Mouse (Mus musculus) limb, embryonic 14.5 days (tissue): ENCODE measurements around the gene Slc5a2. TPM values are rescaled to one million over a fixed set of nuclear protein-coding genes. Genes with fewer than 3 reads are reported as not detected.
A peak's percentile ranks its signal among the peaks of the same experiment; 100 is the strongest.

Experiments used
- ATAC-seq: fragments of 200-750 bp; cut with Nextera tagmentation; 2 replicates; pipeline ENCODE4 v1.8.0; 2017; ENCODE audit warnings: low read depth, moderate number of reproducible peaks, moderate TSS enrichment; ENCODE audit not compliant: low FRiP score
- DNase-seq: peaks from one replicate; pipeline ENCODE4 v3.0.0-alpha.2; 2015; ENCODE audit warnings: low spot score
- H3K27ac ChIP-seq: fragments of 300-500 bp; sonication (generic); replicated peaks from 2 replicates; pipeline ENCODE4 v1.5.1; 2014; ENCODE audit warnings: low read depth, mild to moderate bottlenecking, low read length, moderate library complexity, mixed read lengths
- H3K27me3 ChIP-seq: fragments of 300-500 bp; sonication (generic); 2 replicates; pipeline ENCODE4 v1.6.1; 2014; ENCODE audit warnings: low read length, mixed read lengths; ENCODE audit not compliant: control insufficient read depth, insufficient read depth
- H3K36me3 ChIP-seq: fragments of 300-500 bp; sonication (generic); 2 replicates; pipeline ENCODE4 v1.6.1; 2014; ENCODE audit warnings: mild to moderate bottlenecking, low read length, moderate library complexity, mixed read lengths; ENCODE audit not compliant: control insufficient read depth, insufficient read depth
- H3K4me1 ChIP-seq: fragments of 300-500 bp; sonication (generic); 2 replicates; pipeline ENCODE4 v1.6.1; 2014; ENCODE audit warnings: antibody characterized with exemption, low read length, mixed read lengths; ENCODE audit not compliant: control insufficient read depth, insufficient read depth
- H3K4me2 ChIP-seq: fragments of 300-500 bp; sonication (generic); replicated peaks from 2 replicates; pipeline ENCODE4 v1.6.1; 2014; ENCODE audit warnings: low read depth, mild to moderate bottlenecking, low read length, moderate library complexity; ENCODE audit not compliant: severe bottlenecking
- H3K4me3 ChIP-seq: fragments of 300-500 bp; sonication (generic); replicated peaks from 2 replicates; pipeline ENCODE4 v1.5.1; 2014; ENCODE audit warnings: low read length
- H3K9ac ChIP-seq: fragments of 300-500 bp; sonication (generic); 2 replicates; pipeline ENCODE4 v1.6.1; 2014; ENCODE audit warnings: mild to moderate bottlenecking, low read depth, low read length, moderate library complexity; ENCODE audit not compliant: severe bottlenecking
- H3K9me3 ChIP-seq: fragments of 300-500 bp; sonication (generic); 2 replicates; pipeline ENCODE4 v1.6.1; 2016; ENCODE audit warnings: low read length; ENCODE audit not compliant: control insufficient read depth
- POLR2A ChIP-seq: fragments of 200-500 bp; IDR thresholded peaks from 2 replicates; pipeline ENCODE4 v1.8.0; 2012; ENCODE audit warnings: inconsistent platforms, mild to moderate bottlenecking, moderate library complexity, borderline replicate concordance; ENCODE audit not compliant: insufficient read depth, insufficient read length; ENCODE audit errors: extremely low read depth
- WGBS: fragments of 180-500 bp; shearing (Covaris S2); extraction: QIAGEN DNeasy Blood & Tissue Kit; methylation state at CpG from one replicate; pipeline ENCODE4 v1.1.7; 2014; 5-methylcytosine and 5-hydroxymethylcytosine counted together
- polyA plus RNA-seq, 2 experiments: library from polyadenylated mRNA; depleted of rRNA in 1 of 2; stranded (reverse) in 1 of 2; unstranded in 1 of 2; fragments of >200 nt; fragmentation: Nextera tagmentation in 1 of 2; extraction: Ambion mirVana in 1 of 2; gene quantifications; 2 replicates each; pipeline versions ENCODE4 v1.2.1 to v1.2.3; 2012 to 2014

Slc5a2 gene
- polyA plus RNA-seq, 2 experiments = 0.04 TPM; not detected in 1

GRCm38 (mm10) chr7:128251946-128252345 is 13.5 kb upstream of the Slc5a2 start:
- Histone ChIP-seq H3K27ac (no peak overlapping the region), H3K9me3 (no peaks in the 10 kb centered on the region), H3K4me2 (peak overlapping the region; percentile 45), H3K27me3 (no peaks in the 10 kb centered on the region), H3K36me3 (peaks cover 27% of the 10 kb centered on the region), H3K9ac (peak overlapping the region; percentile 13; the same call in 1 of the 2 replicates), H3K4me3 (0 out of 2 replicates have a peak overlapping the region, but pooled peaks have one; percentile 15), H3K4me1 (peaks cover 18% of the 10 kb centered on the region)
- ATAC-seq = no peak
- 50% methylated on average over 12 of the region's 12 CpGs for WGBS
- no peak for TF ChIP-seq POLR2A
- DNase-seq = no peak

- H3K36me3 ChIP-seq = peaks cover 27% of the 10 kb centered on the region
- peak; percentile 40 for DNase-seq
- H3K9me3 ChIP-seq = no peaks in the 10 kb centered on the region
- H3K27ac ChIP-seq = no peak overlapping the region
- peaks cover 17% of the 10 kb centered on the region for H3K4me1 ChIP-seq
- H3K4me3 ChIP-seq = peak overlapping the region; percentile 15; the same call in 1 of the 2 replicates
- H3K9ac ChIP-seq = peak overlapping the region; percentile 43; the same call in 1 of the 2 replicates
- H3K27me3 ChIP-seq = no peaks in the 10 kb centered on the region
- peak overlapping the region; percentile 45 for H3K4me2 ChIP-seq
- peak; percentile 34; the same call in 1 of the 2 replicates for ATAC-seq
- no peak for TF ChIP-seq POLR2A
- WGBS = 5% methylated on average over 24 of the region's 24 CpGs
These were observed 12.8 kb upstream of the Slc5a2 start for GRCm38 (mm10) chr7:128252609-128253008.

- DNase-seq = no peak
- H3K4me3 ChIP-seq = no peak overlapping the region
- peaks cover 17% of the 10 kb centered on the region for H3K36me3 ChIP-seq
- ATAC-seq = no peak
- no peak overlapping the region for H3K4me2 ChIP-seq
- WGBS = 63% methylated on average over 2 of the region's 2 CpGs
- H3K9me3 ChIP-seq = no peaks in the 10 kb centered on the region
- no peak overlapping the region for H3K9ac ChIP-seq
- TF ChIP-seq POLR2A = no peak
- H3K4me1 ChIP-seq = peaks cover 10% of the 10 kb centered on the region; the same call in 1 of the 2 replicates
- no peaks in the 10 kb centered on the region for H3K27me3 ChIP-seq
- no peak overlapping the region for H3K27ac ChIP-seq
These were observed 10.5 kb upstream of the Slc5a2 start for GRCm38 (mm10) chr7:128254978-128255377.

GRCm38 (mm10) chr7:128255757-128256156 is 9.7 kb upstream of the Slc5a2 start:
- no peak for TF ChIP-seq POLR2A
- H3K4me3 ChIP-seq = no peak overlapping the region
- DNase-seq = no peak
- H3K4me1 ChIP-seq = peaks cover 10% of the 10 kb centered on the region; the same call in 1 of the 2 replicates
- 87% methylated on average over 5 of the region's 5 CpGs for WGBS
- ATAC-seq = no peak
- no peak overlapping the region for H3K9ac ChIP-seq
- no peaks in the 10 kb centered on the region for H3K27me3 ChIP-seq
- no peak overlapping the region for H3K27ac ChIP-seq
- H3K36me3 ChIP-seq = peaks cover 12% of the 10 kb centered on the region
- H3K4me2 ChIP-seq = no peak overlapping the region
- no peaks in the 10 kb centered on the region for H3K9me3 ChIP-seq

GRCm38 (mm10) chr7:128256783-128257334 is 8.6 kb upstream of the Slc5a2 start:
- no peak overlapping the region for H3K9ac ChIP-seq
- H3K4me3 ChIP-seq = no peak overlapping the region
- no peak overlapping the region for H3K4me2 ChIP-seq
- no peaks in the 10 kb centered on the region for H3K9me3 ChIP-seq
- ATAC-seq (no peak), DNase-seq (no peak)
- peaks cover 9% of the 10 kb centered on the region; the same call in 1 of the 2 replicates for H3K4me1 ChIP-seq
- peaks cover 12% of the 10 kb centered on the region; the same call in 1 of the 2 replicates for H3K36me3 ChIP-seq
- 54% methylated on average over 5 of the region's 5 CpGs for WGBS
- no peak overlapping the region for H3K27ac ChIP-seq
- H3K27me3 ChIP-seq = no peaks in the 10 kb centered on the region
- TF ChIP-seq POLR2A = no peak

GRCm38 (mm10) chr7:128266056-128266455 is 599 bp downstream of the Slc5a2 start:
- H3K4me2 ChIP-seq = no peak overlapping the region
- H3K4me3 ChIP-seq = no peak overlapping the region
- no peak for TF ChIP-seq POLR2A
- no peaks in the 10 kb centered on the region for H3K27me3 ChIP-seq
- no peak overlapping the region for H3K9ac ChIP-seq
- H3K36me3 ChIP-seq = peaks cover 8% of the 10 kb centered on the region
- no peak for ATAC-seq
- no peak for DNase-seq
- 82% methylated on average over 5 of the region's 5 CpGs for WGBS
- no peak overlapping the region for H3K27ac ChIP-seq
- H3K4me1 ChIP-seq = no peaks in the 10 kb centered on the region
- H3K9me3 ChIP-seq = no peaks in the 10 kb centered on the region
